ENCODE assay signal across 32 mouse cellular contexts in the genomic region with DNA sequence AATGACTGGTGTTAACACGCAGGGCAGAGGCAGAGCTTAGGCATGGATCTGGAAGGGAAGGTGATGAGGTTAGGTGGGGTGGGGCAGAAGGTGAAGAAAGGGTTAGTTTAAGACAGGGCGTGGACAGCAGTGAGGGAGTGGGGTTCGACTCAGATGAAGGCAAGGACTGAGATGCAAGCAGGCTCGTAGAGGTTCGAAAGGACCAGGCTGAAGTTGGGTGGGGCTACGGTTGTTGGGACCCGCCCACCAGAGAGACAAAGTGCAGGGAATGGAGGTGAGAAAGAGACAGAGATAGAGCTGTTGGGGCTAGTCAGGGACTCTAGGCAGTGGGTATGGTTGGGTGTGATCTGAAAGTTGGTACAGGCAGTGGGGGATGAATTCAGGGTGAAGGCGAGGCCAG. TPM values are rescaled to one million over a fixed set of nuclear protein-coding genes. Genes with fewer than 3 reads are reported as not detected.
A peak's percentile ranks its signal among the peaks of the same experiment; 100 is the strongest.
DNase-seq lines count a peak whose midpoint lies in the region; ATAC-seq lines count a peak whose summit lies in the region.
"Had no signal": no experiment of that assay in that cellular context is flagged by ENCODE, and none has a peak within 500 bp of the region (broad histone marks: within the 10 kb centered on the region; RNA-seq: fewer than 3 reads in every experiment).

No protein-coding gene starts in this region.

- peak; percentile 1 for DNase-seq in adrenal gland, adult 2 months
- DNase-seq in adrenal gland, adult 18-20 months (ENCODE audit: low spot score in 2 of 2) = no peak
- no peak for DNase-seq in spleen, postnatal 36 days (ENCODE audit: low spot score in 2 of 2)
- no peak for DNase-seq in frontal cortex, adult 2 months (ENCODE audit: extremely low spot score in 1 of 2, low spot score in 1 of 2)
- DNase-seq: adrenal gland, adult 8-10 months; cerebellum, adult 11 months; cerebellum, adult 2 months; cerebellum, adult 9-11 months; embryo, embryonic 11 days; gastrocnemius, postnatal 10 days; gastrocnemius, postnatal 36 days; heart, adult 2 months; heart, postnatal 14 days; heart, postnatal 4 days had no signal

- no peaks in the 10 kb centered on the region for H3K27me3 ChIP-seq in intestine, embryonic 15.5 days (replicated peaks)
- H3K27me3 ChIP-seq in intestine, embryonic 16.5 days (replicated peaks; ENCODE audit: control insufficient read depth, insufficient read depth, low read length) = no peaks in the 10 kb centered on the region
- peaks cover 63% of the 10 kb centered on the region for H3K27me3 ChIP-seq in megakaryocyte, embryonic 14.5 days (replicated peaks)
- H3K27me3 ChIP-seq: embryonic facial prominence, embryonic 13.5 days; forebrain, embryonic 12.5 days; forebrain, embryonic 15.5 days; heart, embryonic 13.5 days; hindbrain, embryonic 12.5 days had no signal

- H3K4me1 ChIP-seq in intestine, embryonic 15.5 days (replicated peaks) = no peaks in the 10 kb centered on the region
- H3K4me1 ChIP-seq in intestine, embryonic 16.5 days (ENCODE audit: control insufficient read depth, insufficient read depth, low read length) = no peaks in the 10 kb centered on the region
- peaks cover 46% of the 10 kb centered on the region for H3K4me1 ChIP-seq in megakaryocyte, embryonic 14.5 days
- H3K4me1 ChIP-seq: embryonic facial prominence, embryonic 13.5 days; forebrain, embryonic 12.5 days; forebrain, embryonic 15.5 days; heart, embryonic 13.5 days; hindbrain, embryonic 12.5 days had no signal

- WGBS in intestine, embryonic 15.5 days = 54% methylated on average over 8 of the region's 8 CpGs
- 60% methylated on average over 8 of the region's 8 CpGs for WGBS in intestine, embryonic 16.5 days

- 0 out of 2 replicates have a peak, but pooled peaks cover 7% of the 10 kb centered on the region for H3K36me3 ChIP-seq in intestine, embryonic 15.5 days
- H3K36me3 ChIP-seq in intestine, embryonic 16.5 days (ENCODE audit: control insufficient read depth, insufficient read depth, low read length) = no peaks in the 10 kb centered on the region
- H3K36me3 ChIP-seq in megakaryocyte, embryonic 14.5 days (replicated peaks; ENCODE audit: low read length) = no peaks in the 10 kb centered on the region

- no peak overlapping the region for H3K4me2 ChIP-seq in intestine, embryonic 15.5 days (replicated peaks)
- no peak overlapping the region for H3K4me2 ChIP-seq in intestine, embryonic 16.5 days (ENCODE audit: low read depth, low read length)
- H3K4me2 ChIP-seq: embryonic facial prominence, embryonic 13.5 days; forebrain, embryonic 12.5 days; forebrain, embryonic 15.5 days; heart, embryonic 13.5 days; hindbrain, embryonic 12.5 days had no signal

- no peak overlapping the region for H3K4me3 ChIP-seq in intestine, embryonic 15.5 days (replicated peaks)
- no peak overlapping the region for H3K4me3 ChIP-seq in intestine, embryonic 16.5 days (ENCODE audit: low read length)
- peak overlapping the region; percentile 79 for H3K4me3 ChIP-seq in megakaryocyte, embryonic 14.5 days (replicated peaks)
- H3K4me3 ChIP-seq: embryonic facial prominence, embryonic 10.5 days; embryonic facial prominence, embryonic 13.5 days; erythroblast, embryonic 14.5 days; forebrain, embryonic 12.5 days; forebrain, embryonic 15.5 days; heart, adult 2 months; heart, embryonic 10.5 days; heart, embryonic 13.5 days; hindbrain, embryonic 12.5 days had no signal

- no peak overlapping the region for H3K27ac ChIP-seq in intestine, embryonic 15.5 days
- H3K27ac ChIP-seq in intestine, embryonic 16.5 days (ENCODE audit: low read length) = no peak overlapping the region
- H3K27ac ChIP-seq: embryonic facial prominence, embryonic 10.5 days; embryonic facial prominence, embryonic 13.5 days; forebrain, embryonic 12.5 days; forebrain, embryonic 15.5 days; heart, adult 2 months; heart, embryonic 10.5 days; heart, embryonic 13.5 days; hindbrain, embryonic 12.5 days had no signal

- no peak overlapping the region for H3K9ac ChIP-seq in intestine, embryonic 15.5 days
- H3K9ac ChIP-seq in intestine, embryonic 16.5 days (ENCODE audit: low read depth, low read length) = no peak overlapping the region
- H3K9ac ChIP-seq: embryonic facial prominence, embryonic 13.5 days; forebrain, embryonic 12.5 days; forebrain, embryonic 15.5 days; heart, embryonic 13.5 days; hindbrain, embryonic 12.5 days had no signal

- H3K9me3 ChIP-seq in intestine, embryonic 15.5 days = no peaks in the 10 kb centered on the region
- H3K9me3 ChIP-seq in intestine, embryonic 16.5 days (ENCODE audit: control insufficient read depth, low read length) = no peaks in the 10 kb centered on the region
- H3K9me3 ChIP-seq in megakaryocyte, embryonic 14.5 days = no peaks in the 10 kb centered on the region
- H3K9me3 ChIP-seq: embryonic facial prominence, embryonic 10.5 days; embryonic facial prominence, embryonic 13.5 days; forebrain, embryonic 12.5 days; forebrain, embryonic 15.5 days; heart, embryonic 10.5 days; heart, embryonic 13.5 days; hindbrain, embryonic 12.5 days had no signal

- ATAC-seq in intestine, embryonic 15.5 days = peak; percentile 34; the same call in 1 of the 2 replicates
- ATAC-seq in intestine, embryonic 16.5 days = no peak
- ATAC-seq in megakaryocyte, adult 5-6 weeks (ENCODE audit: poor library complexity, severe bottlenecking) = no peak
- ATAC-seq: forebrain, embryonic 15.5 days; hindbrain, embryonic 16.5 days; intestine, postnatal 0 days had no signal

RNA-seq across cellular contexts. Expression of gene Cpt1c, which starts 12.3 kb away (rescaled TPM):
- 10 to 100 TPM in 1 of 2 experiments, 1 to 10 TPM in 1; 7.3 to 13.5 TPM for total RNA-seq in adrenal gland, adult 2 months (2021)
- polyA plus RNA-seq in adrenal gland, adult 2 months (2012; rRNA removed) = 29.6 and 37.5 TPM in 2 replicates
- 10 to 100 TPM in 1 of 2 experiments, 1 to 10 TPM in 1; 9.3 to 12.8 TPM for total RNA-seq in adrenal gland, adult 18-20 months (2021)
- polyA plus RNA-seq in intestine, embryonic 15.5 days (2015; fragmentation: Nextera tagmentation; extraction: Ambion mirVana) = 16.1 and 16.5 TPM in 2 replicates
- 14.0 and 14.2 TPM in 2 replicates for polyA plus RNA-seq in intestine, embryonic 16.5 days (2015; fragmentation: Nextera tagmentation; extraction: Ambion mirVana)
- 0.82 TPM in 1 of 2 replicates, not detected in the other for polyA plus RNA-seq in megakaryocyte, embryonic 14.5 days (2012; ENCODE audit: insufficient read depth, low replicate concordance)
- not detected in 2 replicates for total RNA-seq in megakaryocyte, adult 5-6 weeks (2015)
- total RNA-seq in megakaryocyte, adult 5-6 weeks (2017) = 0.12 TPM in 1 of 2 replicates, not detected in the other
- 151 TPM in 2 replicates for polyA plus RNA-seq in frontal cortex, adult 2 months (2012; rRNA removed)
- total RNA-seq: granulocyte monocyte progenitor cell, adult 5-6 weeks had no signal

RNA-seq across cellular contexts. Expression of gene Tsks, which starts 19.3 kb away (rescaled TPM):
- total RNA-seq in adrenal gland, adult 2 months (2021) = not detected
- 0.13 and 0.31 TPM in 2 replicates for polyA plus RNA-seq in adrenal gland, adult 2 months (2012; rRNA removed)
- not detected for total RNA-seq in adrenal gland, adult 18-20 months (2021)
- 0.14 TPM in 1 of 2 replicates, not detected in the other for polyA plus RNA-seq in intestine, embryonic 15.5 days (2015; fragmentation: Nextera tagmentation; extraction: Ambion mirVana)
- 0.28 TPM in 1 of 2 replicates, not detected in the other for polyA plus RNA-seq in intestine, embryonic 16.5 days (2015; fragmentation: Nextera tagmentation; extraction: Ambion mirVana)
- polyA plus RNA-seq in megakaryocyte, embryonic 14.5 days (2012; ENCODE audit: insufficient read depth, low replicate concordance) = 0.62 TPM in 1 of 2 replicates, not detected in the other
- total RNA-seq in megakaryocyte, adult 5-6 weeks (2015) = not detected in 2 replicates
- not detected in 2 replicates for total RNA-seq in megakaryocyte, adult 5-6 weeks (2017)
- 1.4 TPM in 2 replicates for polyA plus RNA-seq in frontal cortex, adult 2 months (2012; rRNA removed)
- total RNA-seq: adrenal gland, adult 8-10 months; common myeloid progenitor, adult 5-6 weeks; gastrocnemius, adult 18-20 months; gastrocnemius, postnatal 10 days; gastrocnemius, postnatal 36 days; granulocyte monocyte progenitor cell, adult 5-6 weeks; heart, adult 2 months; heart, postnatal 14 days; heart, postnatal 4 days; MEL had no signal
- polyA plus RNA-seq: erythroblast, embryonic 14.5 days; forebrain, embryonic 15.5 days; hindbrain, embryonic 12.5 days; hindbrain, embryonic 16.5 days had no signal

RNA-seq across cellular contexts. Expression of gene Prmt1, which starts 24.0 kb away (rescaled TPM):
- 100 to 1,000 TPM; 166 to 234 TPM for total RNA-seq in adrenal gland, adult 2 months (2021)
- polyA plus RNA-seq in adrenal gland, adult 2 months (2012; rRNA removed) = 101 and 122 TPM in 2 replicates
- total RNA-seq in adrenal gland, adult 18-20 months (2021) = 100 to 1,000 TPM; 203 to 216 TPM
- polyA plus RNA-seq in intestine, embryonic 15.5 days (2015; fragmentation: Nextera tagmentation; extraction: Ambion mirVana) = 449 and 456 TPM in 2 replicates
- polyA plus RNA-seq in intestine, embryonic 16.5 days (2015; fragmentation: Nextera tagmentation; extraction: Ambion mirVana) = 363 and 439 TPM in 2 replicates
- polyA plus RNA-seq in megakaryocyte, embryonic 14.5 days (2012; ENCODE audit: insufficient read depth, low replicate concordance) = 7.0 and 74.9 TPM in 2 replicates
- total RNA-seq in megakaryocyte, adult 5-6 weeks (2015) = 48.4 and 55.7 TPM in 2 replicates
- total RNA-seq in megakaryocyte, adult 5-6 weeks (2017) = 40.0 and 42.9 TPM in 2 replicates
- polyA plus RNA-seq in frontal cortex, adult 2 months (2012; rRNA removed) = 217 and 232 TPM in 2 replicates

RNA-seq across cellular contexts. Expression of gene Ap2a1, which starts 33.0 kb away (rescaled TPM):
- 100 to 1,000 TPM in 1 of 2 experiments, 10 to 100 TPM in 1; 86.3 to 105 TPM for total RNA-seq in adrenal gland, adult 2 months (2021)
- polyA plus RNA-seq in adrenal gland, adult 2 months (2012; rRNA removed) = 119 and 121 TPM in 2 replicates
- 10 to 100 TPM; 81.7 to 97.4 TPM for total RNA-seq in adrenal gland, adult 18-20 months (2021)
- 60.1 and 65.0 TPM in 2 replicates for polyA plus RNA-seq in intestine, embryonic 15.5 days (2015; fragmentation: Nextera tagmentation; extraction: Ambion mirVana)
- 56.8 and 61.2 TPM in 2 replicates for polyA plus RNA-seq in intestine, embryonic 16.5 days (2015; fragmentation: Nextera tagmentation; extraction: Ambion mirVana)
- polyA plus RNA-seq in megakaryocyte, embryonic 14.5 days (2012; ENCODE audit: insufficient read depth, low replicate concordance) = 137 and 235 TPM in 2 replicates
- 33.2 and 36.1 TPM in 2 replicates for total RNA-seq in megakaryocyte, adult 5-6 weeks (2015)
- 20.2 and 33.6 TPM in 2 replicates for total RNA-seq in megakaryocyte, adult 5-6 weeks (2017)
- 216 and 254 TPM in 2 replicates for polyA plus RNA-seq in frontal cortex, adult 2 months (2012; rRNA removed)

RNA-seq across cellular contexts. Expression of gene Irf3, which starts 35.1 kb away (rescaled TPM):
- total RNA-seq in adrenal gland, adult 2 months (2021) = 100 to 1,000 TPM; 105 to 130 TPM
- 93.3 and 98.1 TPM in 2 replicates for polyA plus RNA-seq in adrenal gland, adult 2 months (2012; rRNA removed)
- total RNA-seq in adrenal gland, adult 18-20 months (2021) = 100 to 1,000 TPM; 128 to 131 TPM
- polyA plus RNA-seq in intestine, embryonic 15.5 days (2015; fragmentation: Nextera tagmentation; extraction: Ambion mirVana) = 89.9 and 99.6 TPM in 2 replicates
- 96.1 and 115 TPM in 2 replicates for polyA plus RNA-seq in intestine, embryonic 16.5 days (2015; fragmentation: Nextera tagmentation; extraction: Ambion mirVana)
- polyA plus RNA-seq in megakaryocyte, embryonic 14.5 days (2012; ENCODE audit: insufficient read depth, low replicate concordance) = 44.2 and 87.0 TPM in 2 replicates
- total RNA-seq in megakaryocyte, adult 5-6 weeks (2015) = 60.8 and 76.8 TPM in 2 replicates
- 84.8 and 89.4 TPM in 2 replicates for total RNA-seq in megakaryocyte, adult 5-6 weeks (2017)
- polyA plus RNA-seq in frontal cortex, adult 2 months (2012; rRNA removed) = 88.4 and 88.6 TPM in 2 replicates
